Mouse (Mus musculus): ENCODE results near the gene Mnat1. TPM values are rescaled to one million over a fixed set of nuclear protein-coding genes. Genes with fewer than 3 reads are reported as not detected.

Gene Mnat1
- polyA plus RNA-seq, 1 experiment, result 5.2 TPM

GRCm38 (mm10) chr12:73265381-73265978, 142.0 kb downstream of the Mnat1 start:
- TF ChIP-seq POLR2A (IDR thresholded peaks at IDR 0.05; ENCODE audit: borderline replicate concordance, control insufficient read depth, low read depth, low read length), result no peak
- TF ChIP-seq CTCF (IDR thresholded peaks at IDR 0.05; ENCODE audit: control insufficient read depth, insufficient read depth, low read length), result no peak
- H3K4me1 ChIP-seq (ENCODE audit: control insufficient read depth, insufficient read depth, low read length), result no peaks in the 10 kb centered on the region
- H3K27ac ChIP-seq (ENCODE audit: control insufficient read depth, insufficient read depth, low read depth, low read length, poor library complexity), result no peak overlapping the region
- WGBS, result 75% methylated on average over 3 of the region's 3 CpGs
- H3K4me3 ChIP-seq (replicated peaks; ENCODE audit: control insufficient read depth, low read depth, low read length), result no peak overlapping the region

DNA sequence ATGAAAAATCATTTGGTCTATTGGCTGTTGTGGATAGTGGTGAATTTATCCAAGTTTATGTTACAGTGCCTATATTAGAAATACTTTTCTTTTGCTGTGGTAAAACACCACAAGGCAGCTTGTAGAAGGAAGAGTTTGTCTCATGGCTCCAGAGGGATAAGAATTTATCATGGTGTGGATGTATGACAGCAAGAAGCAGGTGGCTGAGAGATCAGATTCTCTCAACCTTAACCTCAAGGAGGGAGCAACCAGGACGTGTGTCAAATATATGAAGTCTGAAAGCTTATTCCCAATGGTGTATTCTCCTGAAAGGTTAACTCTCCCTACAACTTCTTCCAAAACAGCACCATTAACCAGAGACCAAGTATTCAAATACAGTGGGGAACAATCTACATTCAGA, 143.1 kb downstream of the Mnat1 start:
- Histone ChIP-seq H3K4me1 (ENCODE audit: control insufficient read depth, insufficient read depth, low read length) (no peaks in the 10 kb centered on the region), H3K27ac (ENCODE audit: control insufficient read depth, insufficient read depth, low read depth, low read length, poor library complexity) (no peak overlapping the region), H3K4me3 (replicated peaks; ENCODE audit: control insufficient read depth, low read depth, low read length) (no peak overlapping the region)
- 65% methylated on average over 1 of the region's 1 CpGs for WGBS
- TF ChIP-seq POLR2A (IDR thresholded peaks at IDR 0.05; ENCODE audit: borderline replicate concordance, control insufficient read depth, low read depth, low read length) (no peak), CTCF (IDR thresholded peaks at IDR 0.05; ENCODE audit: control insufficient read depth, insufficient read depth, low read length) (no peak)

DNA sequence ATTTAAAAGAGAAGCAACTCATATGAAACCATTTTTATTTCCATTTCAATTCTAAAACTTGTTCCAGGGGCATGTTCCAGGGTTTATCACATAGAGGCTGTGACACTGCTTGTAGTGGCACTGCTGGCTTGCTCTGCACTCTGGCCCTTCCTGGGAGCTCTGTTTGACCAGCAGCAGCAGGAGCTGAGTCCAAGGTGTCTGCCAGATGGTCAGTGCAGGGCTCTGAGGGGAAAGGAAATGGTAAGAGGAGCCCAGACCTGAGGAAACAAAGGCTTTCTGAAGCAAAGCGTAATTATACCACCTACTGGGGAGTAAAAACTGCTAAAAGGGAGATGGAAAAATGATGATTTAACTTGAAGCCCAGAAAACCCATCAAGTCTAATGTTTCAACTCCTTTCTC, 145.0 kb downstream of the Mnat1 start:
- Histone ChIP-seq H3K27ac (ENCODE audit: control insufficient read depth, insufficient read depth, low read depth, low read length, poor library complexity) (no peak overlapping the region), H3K4me3 (replicated peaks; ENCODE audit: control insufficient read depth, low read depth, low read length) (no peak overlapping the region), H3K4me1 (ENCODE audit: control insufficient read depth, insufficient read depth, low read length) (no peaks in the 10 kb centered on the region)
- 84% methylated on average over 1 of the region's 1 CpGs for WGBS
- TF ChIP-seq POLR2A (IDR thresholded peaks at IDR 0.05; ENCODE audit: borderline replicate concordance, control insufficient read depth, low read depth, low read length) (no peak), CTCF (IDR thresholded peaks at IDR 0.05; ENCODE audit: control insufficient read depth, insufficient read depth, low read length) (no peak)

DNA sequence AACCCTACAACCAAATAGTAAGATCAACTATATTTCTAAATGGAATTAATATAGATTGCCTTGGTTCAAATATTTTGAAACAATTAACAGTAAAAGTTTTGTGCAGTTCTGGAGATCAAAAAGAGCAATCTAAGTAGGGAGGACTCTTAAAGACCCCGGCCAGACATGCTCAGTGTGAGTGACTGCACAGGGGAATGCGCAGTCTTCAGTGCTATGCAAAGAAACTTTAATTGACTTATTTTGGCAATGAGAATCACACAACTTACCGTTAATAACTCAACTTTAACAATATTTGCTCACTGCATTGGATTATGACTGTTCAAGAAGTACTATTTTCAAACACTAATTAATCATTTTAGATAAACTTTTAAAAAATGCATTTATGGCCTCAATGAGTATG, 146.0 kb downstream of the Mnat1 start:
- H3K27ac ChIP-seq (ENCODE audit: control insufficient read depth, insufficient read depth, low read depth, low read length, poor library complexity), result no peak overlapping the region
- no peaks in the 10 kb centered on the region for H3K4me1 ChIP-seq (ENCODE audit: control insufficient read depth, insufficient read depth, low read length)
- no peak for TF ChIP-seq CTCF (IDR thresholded peaks at IDR 0.05; ENCODE audit: control insufficient read depth, insufficient read depth, low read length)
- TF ChIP-seq POLR2A (IDR thresholded peaks at IDR 0.05; ENCODE audit: borderline replicate concordance, control insufficient read depth, low read depth, low read length), result no peak
- no peak overlapping the region for H3K4me3 ChIP-seq (replicated peaks; ENCODE audit: control insufficient read depth, low read depth, low read length)
- 88% methylated on average over 3 of the region's 3 CpGs for WGBS

- H3K4me1 ChIP-seq (ENCODE audit: control insufficient read depth, insufficient read depth, low read length), result no peaks in the 10 kb centered on the region
- H3K4me3 ChIP-seq (replicated peaks; ENCODE audit: control insufficient read depth, low read depth, low read length), result no peak overlapping the region
- 91% methylated on average over 4 of the region's 4 CpGs for WGBS
- TF ChIP-seq POLR2A (IDR thresholded peaks at IDR 0.05; ENCODE audit: borderline replicate concordance, control insufficient read depth, low read depth, low read length) (no peak), CTCF (IDR thresholded peaks at IDR 0.05; ENCODE audit: control insufficient read depth, insufficient read depth, low read length) (no peak)
- no peak overlapping the region for H3K27ac ChIP-seq (ENCODE audit: control insufficient read depth, insufficient read depth, low read depth, low read length, poor library complexity)
Observed at GRCm38 (mm10) chr12:73269933-73270332, 146.4 kb downstream of the Mnat1 start.

DNA sequence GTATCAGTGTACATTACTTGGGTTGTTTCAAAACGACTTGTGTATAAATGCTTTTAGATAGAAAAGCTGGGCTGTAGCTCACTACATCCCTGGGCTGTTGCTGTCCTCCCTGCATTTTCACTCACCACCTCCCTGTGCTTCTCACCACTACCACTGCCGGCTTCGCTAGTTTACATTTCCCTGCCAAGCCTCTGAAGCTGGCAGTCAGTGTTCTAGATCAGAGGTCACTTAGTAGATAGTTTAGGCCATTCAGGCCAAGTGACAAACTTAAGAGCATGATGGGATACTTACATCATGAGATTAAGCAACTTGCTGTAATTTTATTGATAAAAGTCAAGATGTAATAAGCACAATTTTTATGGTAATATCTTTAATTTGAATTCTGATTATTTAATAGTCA, 151.4 kb downstream of the Mnat1 start:
- 88% methylated on average over 3 of the region's 3 CpGs for WGBS
- Histone ChIP-seq H3K27ac (ENCODE audit: control insufficient read depth, insufficient read depth, low read depth, low read length, poor library complexity) (no peak overlapping the region), H3K4me1 (ENCODE audit: control insufficient read depth, insufficient read depth, low read length) (no peaks in the 10 kb centered on the region), H3K4me3 (replicated peaks; ENCODE audit: control insufficient read depth, low read depth, low read length) (no peak overlapping the region)
- TF ChIP-seq CTCF (IDR thresholded peaks at IDR 0.05; ENCODE audit: control insufficient read depth, insufficient read depth, low read length) (no peak), POLR2A (IDR thresholded peaks at IDR 0.05; ENCODE audit: borderline replicate concordance, control insufficient read depth, low read depth, low read length) (no peak)

- TF ChIP-seq CTCF (IDR thresholded peaks at IDR 0.05; ENCODE audit: control insufficient read depth, insufficient read depth, low read length) (no peak), POLR2A (IDR thresholded peaks at IDR 0.05; ENCODE audit: borderline replicate concordance, control insufficient read depth, low read depth, low read length) (peak; percentile 57; the same call in 1 of the 2 replicates)
- H3K27ac ChIP-seq (ENCODE audit: control insufficient read depth, insufficient read depth, low read depth, low read length, poor library complexity), result peak within 1 kb of the TSS; percentile 35; the same call in 1 of the 2 replicates
- H3K4me1 ChIP-seq (ENCODE audit: control insufficient read depth, insufficient read depth, low read length), result no peaks in the 10 kb centered on the region; the same call in 1 of the 2 replicates
- peak within 1 kb of the TSS; percentile 92 for H3K4me3 ChIP-seq (replicated peaks; ENCODE audit: control insufficient read depth, low read depth, low read length)
- under 1% methylated on average over 53 of the region's 53 CpGs for WGBS
Observed at GRCm38 (mm10) chr12:73286287-73287092, 163.0 kb downstream of the Mnat1 start, which contains the start of the genes Trmt5 and Slc38a6. Gene Trmt5 (minus strand): TSS chr12:73286710. Gene Slc38a6 (plus strand): TSS chr12:73286779.

DNA sequence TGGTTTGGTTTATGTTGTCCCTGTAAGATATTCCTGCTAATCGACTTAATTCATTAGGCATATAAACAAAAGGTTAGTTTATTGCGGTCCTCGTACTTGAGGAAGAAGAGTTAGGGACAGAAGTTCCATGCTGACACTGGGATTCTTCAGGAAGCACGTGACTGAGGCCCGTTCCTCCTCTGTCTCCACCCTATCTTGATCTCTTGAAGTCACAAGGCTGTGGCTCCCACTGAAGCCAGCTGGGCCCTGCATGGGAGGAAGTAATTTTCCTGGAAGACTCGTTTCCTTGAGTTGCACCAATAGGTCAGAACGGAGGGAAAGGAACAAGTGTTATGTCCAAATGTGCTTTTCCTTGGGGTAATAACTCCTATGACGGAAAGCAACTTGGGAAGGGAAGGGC, 164.1 kb downstream of the Mnat1 start:
- no peak overlapping the region for H3K27ac ChIP-seq (ENCODE audit: control insufficient read depth, insufficient read depth, low read depth, low read length, poor library complexity)
- H3K4me3 ChIP-seq (replicated peaks; ENCODE audit: control insufficient read depth, low read depth, low read length), result no peak overlapping the region
- 66% methylated on average over 8 of the region's 8 CpGs for WGBS
- H3K4me1 ChIP-seq (ENCODE audit: control insufficient read depth, insufficient read depth, low read length), result no peaks in the 10 kb centered on the region; the same call in 1 of the 2 replicates
- TF ChIP-seq POLR2A (IDR thresholded peaks at IDR 0.05; ENCODE audit: borderline replicate concordance, control insufficient read depth, low read depth, low read length) (no peak), CTCF (IDR thresholded peaks at IDR 0.05; ENCODE audit: control insufficient read depth, insufficient read depth, low read length) (no peak)

Measured in bone marrow, adult 2 months (tissue).